Mouse (Mus musculus): ENCODE data around the gene Terb2. TPM values are rescaled to one million over a fixed set of nuclear protein-coding genes. Genes with fewer than 3 reads are reported as not detected.

The Terb2 gene
- not detected in 2 replicates for polyA plus RNA-seq (2016; fragmentation: Nextera tagmentation; extraction: Ambion mirVana)

- 79% methylated on average over 17 of the region's 17 CpGs for WGBS
- Histone ChIP-seq H3K9me3 (0 out of 2 replicates have a peak, but pooled peaks cover 3% of the 10 kb centered on the region), H3K4me3 (no peak within 1 kb of the TSS), H3K27ac (replicated peaks) (no peak within 1 kb of the TSS), H3K36me3 (replicated peaks) (no peaks in the 10 kb centered on the region), H3K4me1 (no peaks in the 10 kb centered on the region), H3K27me3 (replicated peaks; ENCODE audit: low read depth, poor library complexity, severe bottlenecking) (no peaks in the 10 kb centered on the region)
- no peak for DNase-seq (ENCODE audit: low spot score)
These were observed at the start of gene Terb2, which contains the start of gene Patl2 for GRCm38 (mm10) chr2:122186106-122186505. Terb2 (plus strand) TSS chr2:122186272. Patl2 (minus strand) TSS chr2:122186189.

GRCm38 (mm10) chr2:122137839-122138465, 48.1 kb upstream of the Terb2 start:
- WGBS: 61% methylated on average over 5 of the region's 5 CpGs
- DNase-seq (ENCODE audit: low spot score): no peak
- H3K4me1 ChIP-seq: no peaks in the 10 kb centered on the region

GRCm38 (mm10) chr2:122140815-122141214, 45.3 kb upstream of the Terb2 start:
- DNase-seq (ENCODE audit: low spot score): no peak
- Histone ChIP-seq H3K36me3 (replicated peaks) (no peaks in the 10 kb centered on the region), H3K4me3 (no peak overlapping the region), H3K9me3 (no peaks in the 10 kb centered on the region), H3K4me1 (no peaks in the 10 kb centered on the region), H3K27me3 (replicated peaks; ENCODE audit: low read depth, poor library complexity, severe bottlenecking) (no peaks in the 10 kb centered on the region), H3K27ac (replicated peaks) (no peak overlapping the region)
- WGBS: 82% methylated on average over 2 of the region's 2 CpGs

More at GRCm38 (mm10) chr2:122137839-122138465, 48.1 kb upstream of the Terb2 start:
- H3K27me3 ChIP-seq (replicated peaks; ENCODE audit: low read depth, poor library complexity, severe bottlenecking): no peaks in the 10 kb centered on the region
- H3K27ac ChIP-seq (replicated peaks): no peak overlapping the region
- H3K36me3 ChIP-seq (replicated peaks): no peaks in the 10 kb centered on the region
- no peak overlapping the region for H3K4me3 ChIP-seq
- H3K9me3 ChIP-seq: no peaks in the 10 kb centered on the region

GRCm38 (mm10) chr2:122141332-122141967, 44.6 kb upstream of the Terb2 start:
- DNase-seq (ENCODE audit: low spot score): no peak
- Histone ChIP-seq H3K4me1 (no peaks in the 10 kb centered on the region), H3K27me3 (replicated peaks; ENCODE audit: low read depth, poor library complexity, severe bottlenecking) (no peaks in the 10 kb centered on the region), H3K9me3 (no peaks in the 10 kb centered on the region), H3K36me3 (replicated peaks) (no peaks in the 10 kb centered on the region), H3K4me3 (no peak overlapping the region), H3K27ac (replicated peaks) (no peak overlapping the region)
- 79% methylated on average over 5 of the region's 5 CpGs for WGBS

- peaks cover 7% of the 10 kb centered on the region for H3K4me1 ChIP-seq
- H3K27me3 ChIP-seq (replicated peaks; ENCODE audit: low read depth, poor library complexity, severe bottlenecking): no peaks in the 10 kb centered on the region
- H3K36me3 ChIP-seq (replicated peaks): no peaks in the 10 kb centered on the region
- H3K27ac ChIP-seq (replicated peaks): no peak overlapping the region
- no peak overlapping the region for H3K4me3 ChIP-seq
- no peaks in the 10 kb centered on the region for H3K9me3 ChIP-seq
- 87% methylated on average over 3 of the region's 3 CpGs for WGBS
- no peak for DNase-seq (ENCODE audit: low spot score)
These were observed 43.0 kb upstream of the Terb2 start for GRCm38 (mm10) chr2:122143111-122143510.

- Histone ChIP-seq H3K36me3 (replicated peaks) (no peaks in the 10 kb centered on the region), H3K4me1 (peaks cover 15% of the 10 kb centered on the region), H3K9me3 (no peaks in the 10 kb centered on the region), H3K27ac (replicated peaks) (no peak overlapping the region), H3K27me3 (replicated peaks; ENCODE audit: low read depth, poor library complexity, severe bottlenecking) (peaks cover 10% of the 10 kb centered on the region; the same call in 1 of the 2 replicates), H3K4me3 (no peak overlapping the region)
- 72% methylated on average over 4 of the region's 4 CpGs for WGBS
- DNase-seq (ENCODE audit: low spot score): no peak
These were observed 40.3 kb upstream of the Terb2 start for GRCm38 (mm10) chr2:122145756-122146155.

- DNase-seq (ENCODE audit: low spot score): no peak
- Histone ChIP-seq H3K36me3 (replicated peaks) (peaks cover 8% of the 10 kb centered on the region; the same call in 1 of the 2 replicates), H3K27ac (replicated peaks) (no peak overlapping the region), H3K4me3 (no peak overlapping the region; the same call in 1 of the 2 replicates), H3K27me3 (replicated peaks; ENCODE audit: low read depth, poor library complexity, severe bottlenecking) (peaks cover 10% of the 10 kb centered on the region; the same call in 1 of the 2 replicates), H3K9me3 (no peaks in the 10 kb centered on the region), H3K4me1 (peaks cover 15% of the 10 kb centered on the region)
- 83% methylated on average over 6 of the region's 6 CpGs for WGBS
These were observed 39.4 kb upstream of the Terb2 start for GRCm38 (mm10) chr2:122146687-122147086.

GRCm38 (mm10) chr2:122147508-122148241, 38.4 kb upstream of the Terb2 start, which contains the start of gene B2m:
B2m (plus strand) TSS chr2:122147686.
- H3K27ac ChIP-seq (replicated peaks): peak within 1 kb of the TSS; percentile 87
- DNase-seq (ENCODE audit: low spot score): peak; percentile 93
- H3K4me3 ChIP-seq: peak within 1 kb of the TSS; percentile 83
- no peaks in the 10 kb centered on the region for H3K9me3 ChIP-seq
- peaks cover 10% of the 10 kb centered on the region; the same call in 1 of the 2 replicates for H3K27me3 ChIP-seq (replicated peaks; ENCODE audit: low read depth, poor library complexity, severe bottlenecking)
- H3K36me3 ChIP-seq (replicated peaks): peaks cover 16% of the 10 kb centered on the region; the same call in 1 of the 2 replicates
- WGBS: under 1% methylated on average over 40 of the region's 40 CpGs
- peaks cover 15% of the 10 kb centered on the region for H3K4me1 ChIP-seq

GRCm38 (mm10) chr2:122148242-122148917, 37.7 kb upstream of the Terb2 start:
- Histone ChIP-seq H3K4me1 (peaks cover 15% of the 10 kb centered on the region), H3K27me3 (replicated peaks; ENCODE audit: low read depth, poor library complexity, severe bottlenecking) (peaks cover 10% of the 10 kb centered on the region; the same call in 1 of the 2 replicates), H3K9me3 (no peaks in the 10 kb centered on the region), H3K36me3 (replicated peaks) (peaks cover 16% of the 10 kb centered on the region; the same call in 1 of the 2 replicates), H3K4me3 (peak overlapping the region; percentile 83), H3K27ac (replicated peaks) (peak overlapping the region; percentile 87)
- no peak for DNase-seq (ENCODE audit: low spot score)
- 40% methylated on average over 18 of the region's 18 CpGs for WGBS

GRCm38 (mm10) chr2:122149316-122149715, 36.8 kb upstream of the Terb2 start:
- Histone ChIP-seq H3K27ac (replicated peaks) (no peak overlapping the region), H3K9me3 (no peaks in the 10 kb centered on the region), H3K27me3 (replicated peaks; ENCODE audit: low read depth, poor library complexity, severe bottlenecking) (peaks cover 10% of the 10 kb centered on the region; the same call in 1 of the 2 replicates), H3K4me1 (peaks cover 15% of the 10 kb centered on the region), H3K4me3 (no peak overlapping the region), H3K36me3 (replicated peaks) (peaks cover 19% of the 10 kb centered on the region)
- DNase-seq (ENCODE audit: low spot score): no peak
- 84% methylated on average over 6 of the region's 6 CpGs for WGBS

- H3K4me1 ChIP-seq: peaks cover 15% of the 10 kb centered on the region
- H3K27ac ChIP-seq (replicated peaks): no peak overlapping the region
- H3K4me3 ChIP-seq: no peak overlapping the region
- H3K36me3 ChIP-seq (replicated peaks): peaks cover 23% of the 10 kb centered on the region
- peaks cover 10% of the 10 kb centered on the region; the same call in 1 of the 2 replicates for H3K27me3 ChIP-seq (replicated peaks; ENCODE audit: low read depth, poor library complexity, severe bottlenecking)
- WGBS: 87% methylated on average over 3 of the region's 3 CpGs
- no peaks in the 10 kb centered on the region for H3K9me3 ChIP-seq
- DNase-seq (ENCODE audit: low spot score): no peak
These were observed 36.4 kb upstream of the Terb2 start for GRCm38 (mm10) chr2:122149716-122150115.

GRCm38 (mm10) chr2:122151221-122151620, 34.9 kb upstream of the Terb2 start:
- no peak for DNase-seq (ENCODE audit: low spot score)
- WGBS: 91% methylated on average over 1 of the region's 1 CpGs
- peaks cover 30% of the 10 kb centered on the region for H3K36me3 ChIP-seq (replicated peaks)
- no peak overlapping the region for H3K27ac ChIP-seq (replicated peaks)
- H3K9me3 ChIP-seq: no peaks in the 10 kb centered on the region
- H3K4me1 ChIP-seq: peaks cover 15% of the 10 kb centered on the region
- peaks cover 10% of the 10 kb centered on the region; the same call in 1 of the 2 replicates for H3K27me3 ChIP-seq (replicated peaks; ENCODE audit: low read depth, poor library complexity, severe bottlenecking)
- no peak overlapping the region for H3K4me3 ChIP-seq
